Mouse (Mus musculus) heart, postnatal 0 days (tissue): Measurements from ENCODE around the gene Acsl6.

Experiments used
- CTCF ChIP-seq: IDR thresholded peaks from 2 replicates; pipeline ENCODE4 v1.5.1; 2016; ENCODE audit warnings: antibody characterized with exemption, control low read depth, low read depth
- EP300 ChIP-seq: IDR thresholded peaks from 2 replicates; pipeline ENCODE4 v1.6.1; 2016; ENCODE audit warnings: antibody characterized with exemption, low read depth

DNA sequence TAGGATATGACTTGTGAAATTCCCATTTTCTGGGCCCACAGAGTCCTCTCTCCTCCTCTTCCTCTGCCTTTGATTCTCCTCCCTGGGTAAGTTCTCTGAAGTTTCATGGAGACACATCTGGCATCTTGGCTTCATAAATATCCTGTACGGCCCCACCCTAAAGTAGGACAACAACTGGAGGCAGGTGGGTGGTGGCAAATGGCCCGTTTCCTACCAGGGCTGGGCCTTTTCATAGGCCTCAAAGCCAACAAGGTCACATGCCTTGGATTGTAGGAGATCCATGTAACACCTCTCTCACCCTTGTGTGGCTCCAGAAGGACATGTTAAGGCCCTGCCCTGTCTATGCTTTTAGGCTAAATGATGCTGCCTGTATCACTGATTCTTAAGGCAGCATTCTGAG is 7.0 kb downstream of the Acsl6 start:
- no peak for TF ChIP-seq CTCF
- TF ChIP-seq EP300, result no peak
